Mouse (Mus musculus) limb, embryonic 14.5 days (tissue): ENCODE data around the gene Ranbp2. TPM values are rescaled to one million over a fixed set of nuclear protein-coding genes. Genes with fewer than 3 reads are reported as not detected.

ENCODE experiments used
- ATAC-seq: fragments of 200-750 bp; cut with Nextera tagmentation; 2 replicates; pipeline ENCODE4 v1.8.0; 2017; ENCODE audit warnings: low read depth, moderate number of reproducible peaks, moderate TSS enrichment; ENCODE audit not compliant: low FRiP score
- DNase-seq: peaks from one replicate; pipeline ENCODE4 v3.0.0-alpha.2; 2015; ENCODE audit warnings: low spot score
- H3K27ac ChIP-seq: fragments of 300-500 bp; sonication (generic); replicated peaks from 2 replicates; pipeline ENCODE4 v1.5.1; 2014; ENCODE audit warnings: low read depth, mild to moderate bottlenecking, low read length, moderate library complexity, mixed read lengths
- H3K27me3 ChIP-seq: fragments of 300-500 bp; sonication (generic); 2 replicates; pipeline ENCODE4 v1.6.1; 2014; ENCODE audit warnings: low read length, mixed read lengths; ENCODE audit not compliant: control insufficient read depth, insufficient read depth
- H3K36me3 ChIP-seq: fragments of 300-500 bp; sonication (generic); 2 replicates; pipeline ENCODE4 v1.6.1; 2014; ENCODE audit warnings: mild to moderate bottlenecking, low read length, moderate library complexity, mixed read lengths; ENCODE audit not compliant: control insufficient read depth, insufficient read depth
- H3K4me1 ChIP-seq: fragments of 300-500 bp; sonication (generic); 2 replicates; pipeline ENCODE4 v1.6.1; 2014; ENCODE audit warnings: antibody characterized with exemption, low read length, mixed read lengths; ENCODE audit not compliant: control insufficient read depth, insufficient read depth
- H3K4me2 ChIP-seq: fragments of 300-500 bp; sonication (generic); replicated peaks from 2 replicates; pipeline ENCODE4 v1.6.1; 2014; ENCODE audit warnings: low read depth, mild to moderate bottlenecking, low read length, moderate library complexity; ENCODE audit not compliant: severe bottlenecking
- H3K4me3 ChIP-seq: fragments of 300-500 bp; sonication (generic); replicated peaks from 2 replicates; pipeline ENCODE4 v1.5.1; 2014; ENCODE audit warnings: low read length
- H3K9ac ChIP-seq: fragments of 300-500 bp; sonication (generic); 2 replicates; pipeline ENCODE4 v1.6.1; 2014; ENCODE audit warnings: mild to moderate bottlenecking, low read depth, low read length, moderate library complexity; ENCODE audit not compliant: severe bottlenecking
- H3K9me3 ChIP-seq: fragments of 300-500 bp; sonication (generic); 2 replicates; pipeline ENCODE4 v1.6.1; 2016; ENCODE audit warnings: low read length; ENCODE audit not compliant: control insufficient read depth
- POLR2A ChIP-seq: fragments of 200-500 bp; IDR thresholded peaks from 2 replicates; pipeline ENCODE4 v1.8.0; 2012; ENCODE audit warnings: inconsistent platforms, mild to moderate bottlenecking, moderate library complexity, borderline replicate concordance; ENCODE audit not compliant: insufficient read depth, insufficient read length; ENCODE audit errors: extremely low read depth
- WGBS: fragments of 180-500 bp; shearing (Covaris S2); extraction: QIAGEN DNeasy Blood & Tissue Kit; methylation state at CpG from one replicate; pipeline ENCODE4 v1.1.7; 2014; 5-methylcytosine and 5-hydroxymethylcytosine counted together
- polyA plus RNA-seq, 2 experiments: library from polyadenylated mRNA; depleted of rRNA in 1 of 2; stranded (reverse) in 1 of 2; unstranded in 1 of 2; fragments of >200 nt; fragmentation: Nextera tagmentation in 1 of 2; extraction: Ambion mirVana in 1 of 2; gene quantifications; 2 replicates each; pipeline versions ENCODE4 v1.2.1 to v1.2.3; 2012 to 2014

Gene Ranbp2
- polyA plus RNA-seq, 2 experiments = 15.3 to 27.0 TPM

GRCm38 (mm10) chr10:58540613-58541012, 93.9 kb downstream of the Ranbp2 start:
- no peak for TF ChIP-seq POLR2A
- no peaks in the 10 kb centered on the region for H3K9me3 ChIP-seq
- WGBS = 75% methylated on average over 13 of the region's 13 CpGs

More at GRCm38 (mm10) chr10:58540613-58541012, 93.9 kb downstream of the Ranbp2 start:
- no peaks in the 10 kb centered on the region for H3K4me1 ChIP-seq
- H3K27me3 ChIP-seq = no peaks in the 10 kb centered on the region
- no peak overlapping the region for H3K4me2 ChIP-seq
- H3K4me3 ChIP-seq = no peak overlapping the region
- no peak overlapping the region for H3K27ac ChIP-seq
- ATAC-seq (no peak), DNase-seq (no peak)
- no peak overlapping the region for H3K9ac ChIP-seq
- H3K36me3 ChIP-seq = peaks cover 7% of the 10 kb centered on the region

Other genes with a start within 250 kb of the Ranbp2 start
- not detected in 2 replicates for gene AW822073, start 222.0 kb upstream of the Ranbp2 start, polyA plus RNA-seq (2012; rRNA removed)
- not detected in 2 replicates for gene AW822073, start 222.0 kb upstream of the Ranbp2 start, polyA plus RNA-seq (2014; fragmentation: Nextera tagmentation; extraction: Ambion mirVana)
- not detected in 2 replicates for gene Duxf3, start 214.2 kb upstream of the Ranbp2 start, polyA plus RNA-seq (2012; rRNA removed)
- not detected in 2 replicates for gene Duxf3, start 214.2 kb upstream of the Ranbp2 start, polyA plus RNA-seq (2014; fragmentation: Nextera tagmentation; extraction: Ambion mirVana)
- not detected in 2 replicates for gene Gm4981, start 210.2 kb upstream of the Ranbp2 start, polyA plus RNA-seq (2012; rRNA removed)
- gene Gm4981, start 210.2 kb upstream of the Ranbp2 start, polyA plus RNA-seq (2014; fragmentation: Nextera tagmentation; extraction: Ambion mirVana) = not detected in 2 replicates
- 24.9 and 29.3 TPM in 2 replicates for gene Gcc2, start 191.4 kb upstream of the Ranbp2 start, polyA plus RNA-seq (2012; rRNA removed)
- 42.5 and 51.0 TPM in 2 replicates for gene Gcc2, start 191.4 kb upstream of the Ranbp2 start, polyA plus RNA-seq (2014; fragmentation: Nextera tagmentation; extraction: Ambion mirVana)
- gene Lims1, start 123.5 kb upstream of the Ranbp2 start, polyA plus RNA-seq (2012; rRNA removed) = 37.3 and 39.9 TPM in 2 replicates
- gene Lims1, start 123.5 kb upstream of the Ranbp2 start, polyA plus RNA-seq (2014; fragmentation: Nextera tagmentation; extraction: Ambion mirVana) = 109 and 111 TPM in 2 replicates
- 3.8 and 4.9 TPM in 2 replicates for gene Ccdc138, start 51.0 kb downstream of the Ranbp2 start, polyA plus RNA-seq (2012; rRNA removed)
- gene Ccdc138, start 51.0 kb downstream of the Ranbp2 start, polyA plus RNA-seq (2014; fragmentation: Nextera tagmentation; extraction: Ambion mirVana) = 5.9 and 6.5 TPM in 2 replicates
- gene Edar, start 228.7 kb downstream of the Ranbp2 start, polyA plus RNA-seq (2012; rRNA removed) = 2.2 and 2.3 TPM in 2 replicates
- gene Edar, start 228.7 kb downstream of the Ranbp2 start, polyA plus RNA-seq (2014; fragmentation: Nextera tagmentation; extraction: Ambion mirVana) = 2.3 and 2.8 TPM in 2 replicates